Mouse (Mus musculus): ENCODE results near the gene Rreb1.

GRCm38 (mm10) chr13:37777351-37778146, 651 bp upstream of the Rreb1 start:
- TF ChIP-seq CTCF (IDR thresholded peaks at IDR 0.05; ENCODE audit: low read depth, low read length), result no peak
- no peak for TF ChIP-seq POLR2A (IDR thresholded peaks at IDR 0.05; ENCODE audit: insufficient read depth, low read length)

Measured in ES-Bruce4 (cell line).